Mouse (Mus musculus) midbrain, embryonic 12.5 days (tissue): ENCODE measurements around the gene Kalrn. TPM values are rescaled to one million over a fixed set of nuclear protein-coding genes. Genes with fewer than 3 reads are reported as not detected.

Source experiments
- ATAC-seq: fragments of 200-750 bp; cut with Nextera tagmentation; 2 replicates; pipeline ENCODE4 v1.8.0; 2017; ENCODE audit warnings: low read depth, moderate TSS enrichment, moderate library complexity; ENCODE audit not compliant: low FRiP score
- H3K27ac ChIP-seq: fragments of 300-500 bp; sonication (generic); replicated peaks from 2 replicates; pipeline ENCODE4 v1.5.1; 2016; ENCODE audit warnings: mild to moderate bottlenecking
- H3K27me3 ChIP-seq: fragments of 300-500 bp; sonication (generic); 2 replicates; pipeline ENCODE4 v1.6.1; 2016; ENCODE audit warnings: mild to moderate bottlenecking
- H3K36me3 ChIP-seq: fragments of 300-500 bp; sonication (generic); 2 replicates; pipeline ENCODE4 v1.6.1; 2016
- H3K4me1 ChIP-seq: fragments of 300-500 bp; sonication (generic); 2 replicates; pipeline ENCODE4 v1.6.1; 2016
- H3K4me2 ChIP-seq: fragments of 300-500 bp; sonication (generic); replicated peaks from 2 replicates; pipeline ENCODE4 v1.6.1; 2016; ENCODE audit warnings: mild to moderate bottlenecking, moderate library complexity
- H3K4me3 ChIP-seq: fragments of 300-500 bp; sonication (generic); 2 replicates; pipeline ENCODE4 v1.5.1; 2016; ENCODE audit warnings: mild to moderate bottlenecking
- H3K9ac ChIP-seq: fragments of 300-500 bp; sonication (generic); replicated peaks from 2 replicates; pipeline ENCODE4 v1.6.1; 2016; ENCODE audit warnings: mild to moderate bottlenecking, moderate library complexity
- H3K9me3 ChIP-seq: fragments of 300-500 bp; sonication (generic); 2 replicates; pipeline ENCODE4 v1.6.1; 2016; ENCODE audit warnings: mild to moderate bottlenecking
- WGBS: fragments of 180-500 bp; shearing (Covaris S2); methylation state at CpG from one replicate; pipeline ENCODE4 v1.1.7; 2016; 5-methylcytosine and 5-hydroxymethylcytosine counted together
- polyA plus RNA-seq: library from polyadenylated mRNA; unstranded; fragments of >200 nt; fragmentation: Nextera tagmentation; extraction: Ambion mirVana; gene quantifications from 2 replicates; pipeline ENCODE4 v1.2.1, GENCODE M21; 2016

Gene Kalrn
- polyA plus RNA-seq, 1 experiment from 2014 or later, result 28.9 TPM

GRCm38 (mm10) chr16:34342369-34343160 is 230.8 kb downstream of the Kalrn start:
- 74% methylated on average over 7 of the region's 7 CpGs for WGBS
- Histone ChIP-seq H3K9me3 (no peaks in the 10 kb centered on the region), H3K27ac (no peak overlapping the region), H3K4me3 (no peak overlapping the region), H3K9ac (no peak overlapping the region), H3K36me3 (no peaks in the 10 kb centered on the region), H3K4me2 (no peak overlapping the region), H3K4me1 (peaks cover 21% of the 10 kb centered on the region), H3K27me3 (no peaks in the 10 kb centered on the region)
- ATAC-seq, result no peak

GRCm38 (mm10) chr16:34334919-34335318 is 238.4 kb downstream of the Kalrn start:
- no peak for ATAC-seq
- H3K27ac ChIP-seq, result no peak overlapping the region
- H3K4me2 ChIP-seq, result no peak overlapping the region
- H3K4me1 ChIP-seq, result peaks cover 49% of the 10 kb centered on the region
- H3K9ac ChIP-seq, result no peak overlapping the region
- H3K27me3 ChIP-seq, result no peaks in the 10 kb centered on the region
- H3K9me3 ChIP-seq, result no peaks in the 10 kb centered on the region
- WGBS, result 76% methylated on average over 4 of the region's 4 CpGs
- H3K4me3 ChIP-seq, result no peak overlapping the region
- H3K36me3 ChIP-seq, result peaks cover 17% of the 10 kb centered on the region

- H3K9me3 ChIP-seq, result no peaks in the 10 kb centered on the region
- H3K4me1 ChIP-seq, result peaks cover 37% of the 10 kb centered on the region
- H3K27ac ChIP-seq, result no peak overlapping the region
- no peaks in the 10 kb centered on the region for H3K27me3 ChIP-seq
- peaks cover 17% of the 10 kb centered on the region for H3K36me3 ChIP-seq
- H3K9ac ChIP-seq, result no peak overlapping the region
- H3K4me3 ChIP-seq, result no peak overlapping the region
- no peak for ATAC-seq
- 34% methylated on average over 5 of the region's 5 CpGs for WGBS
- H3K4me2 ChIP-seq, result no peak overlapping the region
These were observed 241.7 kb downstream of the Kalrn start for GRCm38 (mm10) chr16:34331630-34332029.

GRCm38 (mm10) chr16:34329876-34330275 is 243.5 kb downstream of the Kalrn start:
- Histone ChIP-seq H3K27me3 (no peaks in the 10 kb centered on the region), H3K4me2 (no peak overlapping the region), H3K9ac (no peak overlapping the region), H3K27ac (peak overlapping the region; percentile 20; the same call in 1 of the 2 replicates), H3K4me3 (no peak overlapping the region), H3K4me1 (peaks cover 33% of the 10 kb centered on the region), H3K36me3 (peaks cover 17% of the 10 kb centered on the region), H3K9me3 (no peaks in the 10 kb centered on the region)
- WGBS, result 70% methylated on average over 9 of the region's 9 CpGs
- ATAC-seq, result no peak

GRCm38 (mm10) chr16:34329431-34329873 is 243.9 kb downstream of the Kalrn start:
- no peaks in the 10 kb centered on the region for H3K27me3 ChIP-seq
- no peak for ATAC-seq

GRCm38 (mm10) chr16:34327890-34328289 is 245.4 kb downstream of the Kalrn start:
- no peak for ATAC-seq
- no peak overlapping the region for H3K4me2 ChIP-seq
- H3K9me3 ChIP-seq, result no peaks in the 10 kb centered on the region
- 90% methylated on average over 5 of the region's 5 CpGs for WGBS
- H3K27ac ChIP-seq, result no peak overlapping the region
- H3K4me3 ChIP-seq, result no peak overlapping the region
- peaks cover 29% of the 10 kb centered on the region for H3K4me1 ChIP-seq
- H3K9ac ChIP-seq, result no peak overlapping the region
- peaks cover 17% of the 10 kb centered on the region for H3K36me3 ChIP-seq
- no peaks in the 10 kb centered on the region for H3K27me3 ChIP-seq

More at GRCm38 (mm10) chr16:34329431-34329873, 243.9 kb downstream of the Kalrn start:
- H3K36me3 ChIP-seq, result peaks cover 17% of the 10 kb centered on the region
- H3K9me3 ChIP-seq, result no peaks in the 10 kb centered on the region
- no peak overlapping the region for H3K4me2 ChIP-seq
- 73% methylated on average over 12 of the region's 12 CpGs for WGBS
- peaks cover 31% of the 10 kb centered on the region for H3K4me1 ChIP-seq
- H3K4me3 ChIP-seq, result no peak overlapping the region
- H3K27ac ChIP-seq, result 0 out of 2 replicates have a peak overlapping the region, but pooled peaks have one; percentile 20
- no peak overlapping the region for H3K9ac ChIP-seq

GRCm38 (mm10) chr16:34325869-34326268 is 247.5 kb downstream of the Kalrn start:
- WGBS, result 86% methylated on average over 3 of the region's 3 CpGs
- no peak overlapping the region for H3K4me3 ChIP-seq
- no peaks in the 10 kb centered on the region for H3K9me3 ChIP-seq
- H3K4me2 ChIP-seq, result no peak overlapping the region
- peaks cover 19% of the 10 kb centered on the region for H3K4me1 ChIP-seq
- H3K27ac ChIP-seq, result no peak overlapping the region
- 0 out of 2 replicates have a peak, but pooled peaks cover 7% of the 10 kb centered on the region for H3K36me3 ChIP-seq
- H3K27me3 ChIP-seq, result no peaks in the 10 kb centered on the region
- ATAC-seq, result no peak
- H3K9ac ChIP-seq, result no peak overlapping the region

- no peak overlapping the region for H3K9ac ChIP-seq
- WGBS, result 94% methylated on average over 4 of the region's 4 CpGs
- no peak overlapping the region for H3K4me2 ChIP-seq
- no peaks in the 10 kb centered on the region for H3K9me3 ChIP-seq
- no peaks in the 10 kb centered on the region for H3K27me3 ChIP-seq
- ATAC-seq, result no peak
- H3K27ac ChIP-seq, result no peak overlapping the region
- peaks cover 16% of the 10 kb centered on the region for H3K4me1 ChIP-seq
- 0 out of 2 replicates have a peak, but pooled peaks cover 2% of the 10 kb centered on the region for H3K36me3 ChIP-seq
- H3K4me3 ChIP-seq, result no peak overlapping the region
These were observed 248.2 kb downstream of the Kalrn start for GRCm38 (mm10) chr16:34325161-34325560.

- no peak overlapping the region for H3K9ac ChIP-seq
- no peak overlapping the region for H3K27ac ChIP-seq
- WGBS, result 78% methylated on average over 3 of the region's 3 CpGs
- H3K36me3 ChIP-seq, result no peaks in the 10 kb centered on the region
- H3K4me3 ChIP-seq, result no peak overlapping the region
- H3K27me3 ChIP-seq, result no peaks in the 10 kb centered on the region
- peaks cover 12% of the 10 kb centered on the region; the same call in 1 of the 2 replicates for H3K4me1 ChIP-seq
- no peak overlapping the region for H3K4me2 ChIP-seq
- no peak for ATAC-seq
- no peaks in the 10 kb centered on the region for H3K9me3 ChIP-seq
These were observed 248.6 kb downstream of the Kalrn start for GRCm38 (mm10) chr16:34324735-34325134.

- Histone ChIP-seq H3K9me3 (no peaks in the 10 kb centered on the region), H3K27me3 (no peaks in the 10 kb centered on the region), H3K4me3 (no peak overlapping the region), H3K36me3 (no peaks in the 10 kb centered on the region), H3K9ac (no peak overlapping the region), H3K27ac (no peak overlapping the region; the same call in 1 of the 2 replicates), H3K4me1 (peaks cover 5% of the 10 kb centered on the region; the same call in 1 of the 2 replicates), H3K4me2 (no peak overlapping the region)
- WGBS, result 87% methylated on average over 1 of the region's 1 CpGs
- ATAC-seq, result no peak
These were observed 249.8 kb downstream of the Kalrn start for GRCm38 (mm10) chr16:34323496-34323895.

GRCm38 (mm10) chr16:34322546-34322945 is 250.8 kb downstream of the Kalrn start:
- Histone ChIP-seq H3K27me3 (no peaks in the 10 kb centered on the region), H3K4me1 (peaks cover 6% of the 10 kb centered on the region; the same call in 1 of the 2 replicates), H3K36me3 (no peaks in the 10 kb centered on the region), H3K27ac (no peak overlapping the region), H3K9me3 (no peaks in the 10 kb centered on the region), H3K4me3 (no peak overlapping the region), H3K9ac (no peak overlapping the region), H3K4me2 (no peak overlapping the region)
- 44% methylated on average over 4 of the region's 4 CpGs for WGBS
- peak; percentile 74 for ATAC-seq

- no peak overlapping the region for H3K4me2 ChIP-seq
- H3K4me3 ChIP-seq, result no peak overlapping the region
- no peaks in the 10 kb centered on the region for H3K27me3 ChIP-seq
- H3K9ac ChIP-seq, result no peak overlapping the region
- no peaks in the 10 kb centered on the region for H3K9me3 ChIP-seq
- ATAC-seq, result no peak
- 87% methylated on average over 4 of the region's 4 CpGs for WGBS
- peaks cover 16% of the 10 kb centered on the region; the same call in 1 of the 2 replicates for H3K4me1 ChIP-seq
- no peak overlapping the region for H3K27ac ChIP-seq
- no peaks in the 10 kb centered on the region for H3K36me3 ChIP-seq
These were observed 252.1 kb downstream of the Kalrn start for GRCm38 (mm10) chr16:34321066-34321790.
